12 mouse cellular contexts compared by ENCODE assay signal in genomic region chr6:39903845-39904244, GRCm38 (mm10). TPM values are rescaled to one million over a fixed set of nuclear protein-coding genes. Genes with fewer than 3 reads are reported as not detected.
DNase-seq lines count a peak whose midpoint lies in the region; ATAC-seq and TF ChIP-seq lines count a peak whose summit lies in the region.
"Had no signal": no experiment of that assay in that cellular context is flagged by ENCODE, and none has a peak within 500 bp of the region (broad histone marks: within the 10 kb centered on the region; RNA-seq: fewer than 3 reads in every experiment).

No protein-coding gene starts in this region.

- H3K4me3 ChIP-seq in forebrain, embryonic 14.5 days (ENCODE audit: low read depth, low read length) = no peak overlapping the region
- H3K4me3 ChIP-seq in midbrain, postnatal 0 days (ENCODE audit: low read depth, low read length) = no peak overlapping the region
- no peak overlapping the region for H3K4me3 ChIP-seq in heart, embryonic 11.5 days (ENCODE audit: low read depth, low read length)
- no peak overlapping the region for H3K4me3 ChIP-seq in intestine, embryonic 15.5 days (replicated peaks)
- H3K4me3 ChIP-seq: embryonic facial prominence, embryonic 13.5 days; lung, embryonic 15.5 days had no signal

- TF ChIP-seq CTCF in midbrain, postnatal 0 days (IDR thresholded peaks at IDR 0.05) = no peak

- DNase-seq in forebrain, embryonic 14.5 days (ENCODE audit: low spot score) = peak; percentile 88
- peak; percentile 89 to 90 for DNase-seq in frontal cortex, adult 2 months (ENCODE audit: extremely low spot score in 1 of 2, low spot score in 1 of 2)
- DNase-seq in layer of hippocampus, postnatal 10 days (ENCODE audit: low spot score in 2 of 2) = peak; percentile 32 to 42
- DNase-seq in midbrain, postnatal 0 days (ENCODE audit: low spot score) = peak; percentile 50
- no peak for DNase-seq in cerebellum, adult 11 months
- DNase-seq: cerebellum, adult 2 months had no signal

- no peak overlapping the region for H3K9ac ChIP-seq in forebrain, embryonic 14.5 days (ENCODE audit: low read length)
- no peak overlapping the region for H3K9ac ChIP-seq in midbrain, postnatal 0 days (replicated peaks; ENCODE audit: low read length, poor library complexity, severe bottlenecking)
- no peak overlapping the region for H3K9ac ChIP-seq in heart, embryonic 11.5 days (ENCODE audit: low read depth, low read length)
- no peak overlapping the region for H3K9ac ChIP-seq in intestine, embryonic 15.5 days
- H3K9ac ChIP-seq: embryonic facial prominence, embryonic 13.5 days; lung, embryonic 15.5 days had no signal

- H3K4me2 ChIP-seq in forebrain, embryonic 14.5 days (ENCODE audit: low read length) = 0 out of 2 replicates have a peak overlapping the region, but pooled peaks have one; percentile 8
- no peak overlapping the region for H3K4me2 ChIP-seq in midbrain, postnatal 0 days (ENCODE audit: low read depth, low read length, poor library complexity, severe bottlenecking)
- no peak overlapping the region for H3K4me2 ChIP-seq in heart, embryonic 11.5 days
- no peak overlapping the region for H3K4me2 ChIP-seq in intestine, embryonic 15.5 days (replicated peaks)
- H3K4me2 ChIP-seq: embryonic facial prominence, embryonic 13.5 days; lung, embryonic 15.5 days had no signal

- WGBS in forebrain, embryonic 14.5 days = 25% methylated on average over 11 of the region's 11 CpGs
- 46% methylated on average over 11 of the region's 11 CpGs for WGBS in midbrain, postnatal 0 days
- 70% methylated on average over 11 of the region's 11 CpGs for WGBS in heart, embryonic 11.5 days (ENCODE audit: insufficient replicate concordance)
- 66% methylated on average over 11 of the region's 11 CpGs for WGBS in intestine, embryonic 15.5 days

- peak; percentile 94 for ATAC-seq in forebrain, embryonic 14.5 days
- ATAC-seq in midbrain, postnatal 0 days (ENCODE audit: low FRiP score) = 0 out of 2 replicates have a peak, but pooled peaks have one; percentile 47
- ATAC-seq in heart, embryonic 11.5 days (replicated peaks; ENCODE audit: insufficient number of reproducible peaks, low FRiP score, low TSS enrichment) = no peak
- ATAC-seq in intestine, embryonic 15.5 days = no peak
- no peak for ATAC-seq in erythroblast, adult 5-6 weeks (replicated peaks; ENCODE audit: low FRiP score, poor library complexity, severe bottlenecking)

- no peaks in the 10 kb centered on the region for H3K27me3 ChIP-seq in forebrain, embryonic 14.5 days (replicated peaks; ENCODE audit: control insufficient read depth, insufficient read depth, low read length)
- H3K27me3 ChIP-seq in midbrain, postnatal 0 days (ENCODE audit: insufficient read depth, low read length) = no peaks in the 10 kb centered on the region
- no peaks in the 10 kb centered on the region for H3K27me3 ChIP-seq in heart, embryonic 11.5 days (ENCODE audit: control insufficient read depth, insufficient read depth, low read length)
- no peaks in the 10 kb centered on the region for H3K27me3 ChIP-seq in intestine, embryonic 15.5 days (replicated peaks)
- H3K27me3 ChIP-seq: embryonic facial prominence, embryonic 13.5 days; lung, embryonic 15.5 days had no signal

- no peaks in the 10 kb centered on the region for H3K36me3 ChIP-seq in forebrain, embryonic 14.5 days (ENCODE audit: control insufficient read depth, insufficient read depth, low read length)
- no peaks in the 10 kb centered on the region for H3K36me3 ChIP-seq in midbrain, postnatal 0 days (ENCODE audit: insufficient read depth, low read length)
- H3K36me3 ChIP-seq in heart, embryonic 11.5 days (ENCODE audit: control insufficient read depth, insufficient read depth, low read length) = no peaks in the 10 kb centered on the region
- H3K36me3 ChIP-seq in intestine, embryonic 15.5 days = no peaks in the 10 kb centered on the region
- H3K36me3 ChIP-seq: embryonic facial prominence, embryonic 13.5 days; lung, embryonic 15.5 days had no signal

- H3K4me1 ChIP-seq in forebrain, embryonic 14.5 days (ENCODE audit: control insufficient read depth, insufficient read depth, low read length) = peaks cover 15% of the 10 kb centered on the region
- H3K4me1 ChIP-seq in midbrain, postnatal 0 days (ENCODE audit: insufficient read depth, low read length) = 0 out of 2 replicates have a peak, but pooled peaks cover 11% of the 10 kb centered on the region
- H3K4me1 ChIP-seq in heart, embryonic 11.5 days (ENCODE audit: control insufficient read depth, insufficient read depth, low read length) = no peaks in the 10 kb centered on the region
- H3K4me1 ChIP-seq in intestine, embryonic 15.5 days (replicated peaks) = no peaks in the 10 kb centered on the region
- H3K4me1 ChIP-seq: embryonic facial prominence, embryonic 13.5 days; lung, embryonic 15.5 days had no signal

- H3K9me3 ChIP-seq in forebrain, embryonic 14.5 days (replicated peaks; ENCODE audit: control insufficient read depth, low read length) = no peaks in the 10 kb centered on the region
- no peaks in the 10 kb centered on the region for H3K9me3 ChIP-seq in midbrain, postnatal 0 days (ENCODE audit: low read length)
- no peaks in the 10 kb centered on the region for H3K9me3 ChIP-seq in heart, embryonic 11.5 days (replicated peaks; ENCODE audit: control insufficient read depth, low read length)
- no peaks in the 10 kb centered on the region for H3K9me3 ChIP-seq in intestine, embryonic 15.5 days
- H3K9me3 ChIP-seq: embryonic facial prominence, embryonic 13.5 days; lung, embryonic 15.5 days had no signal

- peak overlapping the region; percentile 46; the same call in 1 of the 2 replicates for H3K27ac ChIP-seq in forebrain, embryonic 14.5 days (ENCODE audit: low read depth, low read length)
- no peak overlapping the region for H3K27ac ChIP-seq in midbrain, postnatal 0 days (ENCODE audit: low read depth, low read length)
- H3K27ac ChIP-seq in heart, embryonic 11.5 days (ENCODE audit: low read depth, low read length) = no peak overlapping the region
- H3K27ac ChIP-seq in intestine, embryonic 15.5 days = no peak overlapping the region
- H3K27ac ChIP-seq: embryonic facial prominence, embryonic 13.5 days; lung, embryonic 15.5 days had no signal

RNA-seq across cellular contexts. Expression of gene Tmem178b, which starts 30.8 kb away (rescaled TPM):
- polyA plus RNA-seq in forebrain, embryonic 14.5 days (2014; fragmentation: Nextera tagmentation; extraction: Ambion mirVana) = 18.5 and 25.6 TPM in 2 replicates
- 66.1 and 72.4 TPM in 2 replicates for polyA plus RNA-seq in frontal cortex, adult 2 months (2012; rRNA removed)
- 100 to 1,000 TPM; 312 to 332 TPM for total RNA-seq in layer of hippocampus, postnatal 10 days (2021)
- total RNA-seq in midbrain, postnatal 0 days (2014; rRNA removed) = 159 and 190 TPM in 2 replicates
- 27.3 and 31.3 TPM in 2 replicates for polyA plus RNA-seq in midbrain, postnatal 0 days (2015; fragmentation: Nextera tagmentation; extraction: Ambion mirVana)
- 0.03 and 0.26 TPM in 2 replicates for polyA plus RNA-seq in heart, embryonic 11.5 days (2014; fragmentation: Nextera tagmentation; extraction: Ambion mirVana)
- 0.68 and 1.4 TPM in 2 replicates for polyA plus RNA-seq in intestine, embryonic 15.5 days (2015; fragmentation: Nextera tagmentation; extraction: Ambion mirVana)
- total RNA-seq in erythroblast, adult 5-6 weeks (2015; ENCODE audit: low replicate concordance) = not detected in 2 replicates
- total RNA-seq in erythroblast, adult 5-6 weeks (2017; ENCODE audit: low replicate concordance) = not detected in 2 replicates
- total RNA-seq: granulocyte monocyte progenitor cell, adult 5-6 weeks had no signal

Comparison
In these comparisons a context has a peak if more than half of its experiments do, and no peak if none do; other contexts are left out.
1. ATAC-seq: peak in forebrain, embryonic 14.5 days (single experiment) and midbrain, postnatal 0 days (single experiment); none in heart, embryonic 11.5 days (single experiment), intestine, embryonic 15.5 days (single experiment) and erythroblast, adult 5-6 weeks (single experiment).